Mouse (Mus musculus): ENCODE measurements at regions not wholly inside any gene's neighbourhood (a gene's known extent, or its start where the extent isn't known, plus 50 kb on each side); places are given as distances from the start of the nearest gene placed in this dataset.

DNA sequence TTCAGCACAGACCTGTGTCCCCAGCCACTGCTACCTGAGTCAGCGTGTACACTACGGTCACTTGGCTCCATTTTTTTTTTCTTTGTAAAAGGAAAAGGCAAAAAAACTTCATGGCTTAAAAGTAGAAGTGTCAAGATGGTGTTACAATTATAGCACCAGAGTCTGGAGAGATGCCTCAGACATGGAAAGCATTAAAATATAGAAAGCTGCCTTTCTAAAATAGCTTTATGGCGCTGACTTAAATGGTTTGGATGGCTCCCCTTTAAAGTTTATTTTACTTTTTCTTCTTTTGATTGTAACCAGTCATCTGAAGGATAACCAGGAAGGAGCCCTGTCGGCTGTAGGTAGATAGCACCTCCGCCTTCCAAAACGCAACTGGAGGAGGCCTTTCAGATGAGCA, 79.0 kb upstream of the Jade1 start:
- TF ChIP-seq CTCF (conservative IDR thresholded peaks at IDR 0.05 in 1 of 2, IDR thresholded peaks at IDR 0.05 in 1 of 2; ENCODE audit: low read depth in 2 of 2, low read length in 2 of 2) (no peak), SIN3A (IDR thresholded peaks at IDR 0.05; ENCODE audit: low read length) (no peak), HCFC1 (IDR thresholded peaks at IDR 0.05; ENCODE audit: low read depth, low read length) (no peak), POLR2A (IDR thresholded peaks at IDR 0.05; ENCODE audit: low read depth, low read length) (no peak), PAX5 (IDR thresholded peaks at IDR 0.05; ENCODE audit: low read length) (no peak), EP300 (IDR thresholded peaks at IDR 0.05; ENCODE audit: low read length) (no peak), CHD2 (IDR thresholded peaks at IDR 0.05; ENCODE audit: low read length) (no peak), USF1 (IDR thresholded peaks at IDR 0.05; ENCODE audit: low read depth, low read length) (no peak), UBTF (IDR thresholded peaks at IDR 0.05; ENCODE audit: low read depth, low read length) (no peak)

Measured in CH12.LX (cell line).